Mouse (Mus musculus) liver, embryonic 14.5 days (tissue): ENCODE data around the gene Alpk3.

Experiments used
- CTCF ChIP-seq: IDR thresholded peaks from 2 replicates; pipeline ENCODE4 v1.5.1; 2016; ENCODE audit warnings: antibody characterized with exemption, low read depth, control low read depth
- EP300 ChIP-seq: IDR thresholded peaks from 2 replicates; pipeline ENCODE4 v1.6.1; 2016; ENCODE audit warnings: antibody characterized with exemption, low read depth

GRCm38 (mm10) chr7:81063332-81063731, 5.9 kb downstream of the Alpk3 start:
- TF ChIP-seq CTCF = no peak
- no peak for TF ChIP-seq EP300
